Mouse (Mus musculus) ES-E14 (cell line): ENCODE data around the gene Fut1. TPM values are rescaled to one million over a fixed set of nuclear protein-coding genes. Genes with fewer than 3 reads are reported as not detected.
A peak's percentile ranks its signal among the peaks of the same experiment; 100 is the strongest.

Source experiments
- DNase-seq: peaks from one replicate; pipeline ENCODE4 v3.0.0-alpha.2; 2013; ENCODE audit warnings: low read depth, low spot score
- H3K27ac ChIP-seq: 2 replicates; pipeline ENCODE4 v1.5.1; 2012; ENCODE audit warnings: low read depth, mild to moderate bottlenecking, low read length, moderate library complexity, mixed read lengths; ENCODE audit not compliant: poor library complexity, insufficient read depth, severe bottlenecking
- H3K36me3 ChIP-seq: 2 replicates; pipeline ENCODE4 v1.6.1; 2012; ENCODE audit warnings: mild to moderate bottlenecking, low read length, moderate library complexity, mixed read lengths; ENCODE audit not compliant: control insufficient read depth, poor library complexity, insufficient read depth, severe bottlenecking
- H3K4me1 ChIP-seq, 2 experiments: fragments of 150-350 bp in 1 of 2; sonication (generic) in 1 of 2; 2 replicates each; pipeline ENCODE4 v1.6.1; 2012; ENCODE audit warnings: low read length in 2 of 2, mild to moderate bottlenecking in 1 of 2, mixed read lengths in 1 of 2; ENCODE audit not compliant: control insufficient read depth in 2 of 2, insufficient read depth in 2 of 2, poor library complexity in 1 of 2
- H3K4me3 ChIP-seq, 2 experiments: fragments of 150-350 bp in 1 of 2; sonication (generic) in 1 of 2; 2 replicates each; pipeline ENCODE4 v1.5.1; 2012; ENCODE audit warnings: low read length in 2 of 2, low read depth in 1 of 2, mild to moderate bottlenecking in 1 of 2, mixed read lengths in 1 of 2; ENCODE audit not compliant: insufficient read depth in 1 of 2, poor library complexity in 1 of 2, severe bottlenecking in 1 of 2
- H3K9ac ChIP-seq: 2 replicates; pipeline ENCODE4 v1.6.1; 2012; ENCODE audit warnings: low read depth, mild to moderate bottlenecking, low read length, mixed read lengths; ENCODE audit not compliant: poor library complexity, insufficient read depth, severe bottlenecking
- H3K9me3 ChIP-seq: fragments of 150-350 bp; sonication (generic); 2 replicates; pipeline ENCODE4 v1.6.1; 2012; ENCODE audit warnings: low read depth, mild to moderate bottlenecking, low read length; ENCODE audit not compliant: control insufficient read depth, insufficient read depth
- CHD2 ChIP-seq: IDR thresholded peaks from 2 replicates; pipeline ENCODE4 v1.6.1; 2014; ENCODE audit warnings: mild to moderate bottlenecking, low read depth, low read length, inconsistent platforms
- HCFC1 ChIP-seq: IDR thresholded peaks from 2 replicates; pipeline ENCODE4 v1.6.1; 2012; ENCODE audit warnings: low read length, inconsistent platforms, borderline replicate concordance; ENCODE audit not compliant: insufficient read depth
- MAFK ChIP-seq: IDR thresholded peaks from 2 replicates; pipeline ENCODE4 v1.6.1; 2014; ENCODE audit warnings: mild to moderate bottlenecking, low read depth, low read length, inconsistent platforms; ENCODE audit not compliant: insufficient read depth
- ZC3H11A ChIP-seq: IDR thresholded peaks from 2 replicates; pipeline ENCODE4 v1.6.1; 2012; ENCODE audit warnings: low read depth, mild to moderate bottlenecking, inconsistent platforms, low read length, borderline replicate concordance
- ZNF384 ChIP-seq: IDR thresholded peaks from 2 replicates; pipeline ENCODE4 v1.6.1; 2012; ENCODE audit warnings: low read depth, low read length, inconsistent platforms
- in situ Hi-C, 2 experiments: fragments of 600-800 bp; cut with MboI; formaldehyde crosslinking; loops; one replicate each; pipeline ENCODE4 v1.15.1; 2025; ENCODE audit warnings: low sequenced_read_pairs in 2 of 2, inconsistent platforms in 1 of 2; ENCODE audit not compliant: unreplicated experiment in 2 of 2
- total RNA-seq: library from RNA; depleted of rRNA; stranded (reverse); fragments of 300-350 nt; gene quantifications from 2 replicates; pipeline ENCODE4 v1.2.3, GENCODE M21; 2012

Gene Fut1
- total RNA-seq, 1 experiment = 0.49 TPM

- TF ChIP-seq ZNF384 (no peak), MAFK (no peak)
- Histone ChIP-seq H3K9me3 (no peaks in the 10 kb centered on the region), H3K9ac (no peak overlapping the region), H3K4me3 (no peak overlapping the region), H3K27ac (no peak overlapping the region), H3K4me1 (peaks cover 1 to 17% of the 10 kb centered on the region in 2 experiments; a peak in 2 of 4 replicates), H3K36me3 (peaks cover 2% of the 10 kb centered on the region; the same call in 1 of the 2 replicates)
- DNase-seq = no peak
- in situ Hi-C loops = no loop called here
These were observed 23.3 kb downstream of the Fut1 start for GRCm38 (mm10) chr7:45640191-45640957.

GRCm38 (mm10) chr7:45641391-45642040 is 24.4 kb downstream of the Fut1 start:
- Histone ChIP-seq H3K4me1 (peaks cover 0 to 15% of the 10 kb centered on the region in 2 experiments; a peak in 1 of 4 replicates), H3K36me3 (peaks cover 2% of the 10 kb centered on the region; the same call in 1 of the 2 replicates), H3K9ac (no peak overlapping the region), H3K4me3 (no peak overlapping the region), H3K27ac (no peak overlapping the region), H3K9me3 (no peaks in the 10 kb centered on the region)
- no peak for TF ChIP-seq ZC3H11A
- DNase-seq = no peak
- in situ Hi-C loops = no loop called here

GRCm38 (mm10) chr7:45642083-45642482 is 25.0 kb downstream of the Fut1 start:
- Histone ChIP-seq H3K4me3 (no peak overlapping the region), H3K9me3 (no peaks in the 10 kb centered on the region), H3K9ac (no peak overlapping the region), H3K4me1 (peaks cover 0 to 15% of the 10 kb centered on the region in 2 experiments; a peak in 1 of 4 replicates), H3K36me3 (peaks cover 2% of the 10 kb centered on the region; the same call in 1 of the 2 replicates), H3K27ac (no peak overlapping the region)
- no peak for TF ChIP-seq HCFC1
- TF ChIP-seq ZC3H11A = no peak
- TF ChIP-seq ZNF384 = no peak
- no peak for TF ChIP-seq CHD2
- no peak for TF ChIP-seq MAFK
- DNase-seq = no peak
- in situ Hi-C loops = no loop called here

GRCm38 (mm10) chr7:45642503-45643255 is 25.6 kb downstream of the Fut1 start:
- no peak for DNase-seq
- H3K27ac ChIP-seq = no peak overlapping the region
- TF ChIP-seq ZC3H11A = no peak
- no peak for TF ChIP-seq CHD2
- TF ChIP-seq HCFC1 = no peak
- TF ChIP-seq ZNF384 = no peak
- no peak for TF ChIP-seq MAFK
- peaks cover 0 to 15% of the 10 kb centered on the region in 2 experiments; a peak in 1 of 4 replicates for H3K4me1 ChIP-seq
- H3K36me3 ChIP-seq = peaks cover 2% of the 10 kb centered on the region; the same call in 1 of the 2 replicates
- no peaks in the 10 kb centered on the region for H3K9me3 ChIP-seq
- peak overlapping the region; percentile 11 to 36 for H3K4me3 ChIP-seq
- peak overlapping the region; percentile 29 for H3K9ac ChIP-seq
- in situ Hi-C loops = no loop called here
